Mouse (Mus musculus): ENCODE data around the gene Cyp24a1. TPM values are rescaled to one million over a fixed set of nuclear protein-coding genes. Genes with fewer than 3 reads are reported as not detected.

Gene Cyp24a1
- polyA plus RNA-seq, 1 experiment from 2014 or later: 7.4 TPM

DNA sequence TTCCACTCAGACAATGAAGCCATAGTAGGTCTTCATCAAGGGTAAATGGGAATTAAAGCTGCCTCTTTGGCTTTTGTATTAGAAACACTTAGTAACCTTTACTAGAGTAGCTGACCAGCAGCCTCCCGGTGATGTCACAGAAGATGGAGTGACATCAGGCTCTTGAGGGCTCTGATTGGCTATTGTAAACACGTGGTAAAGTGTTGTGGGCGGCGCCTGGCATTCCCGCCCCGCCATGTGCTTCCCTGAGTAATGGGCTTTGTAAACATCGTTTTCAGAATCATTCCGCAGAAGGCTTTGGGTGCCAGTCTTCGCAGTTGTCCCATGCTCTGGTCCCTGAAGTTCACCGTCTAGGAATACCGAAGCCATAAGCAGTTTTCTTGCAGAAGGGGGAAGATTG is 13.0 kb downstream of the Cyp24a1 start:
- WGBS: 80% methylated on average over 11 of the region's 11 CpGs
- no peaks in the 10 kb centered on the region for H3K36me3 ChIP-seq (ENCODE audit: insufficient read depth, low read length)
- H3K9ac ChIP-seq (ENCODE audit: low read depth, low read length): no peak overlapping the region
- no peaks in the 10 kb centered on the region for H3K4me1 ChIP-seq (replicated peaks; ENCODE audit: insufficient read depth, low read length)
- no peak for ATAC-seq (replicated peaks; ENCODE audit: low FRiP score, low read depth)
- no peak overlapping the region for H3K27ac ChIP-seq
- no peak for TF ChIP-seq CTCF (IDR thresholded peaks at IDR 0.05; ENCODE audit: low read depth)
- no peak overlapping the region for H3K4me3 ChIP-seq (replicated peaks; ENCODE audit: low read depth, low read length)
- no peak for DNase-seq (ENCODE audit: low spot score)
- H3K4me2 ChIP-seq (ENCODE audit: low read length): no peak overlapping the region
- H3K27me3 ChIP-seq (ENCODE audit: insufficient read depth, low read length): 0 out of 2 replicates have a peak, but pooled peaks cover 3% of the 10 kb centered on the region
- H3K9me3 ChIP-seq (replicated peaks; ENCODE audit: low read length): no peaks in the 10 kb centered on the region

GRCm38 (mm10) chr2:170482019-170482540 is 14.9 kb downstream of the Cyp24a1 start:
- 64% methylated on average over 10 of the region's 10 CpGs for WGBS
- no peak for DNase-seq (ENCODE audit: low spot score)
- peak; percentile 48 for TF ChIP-seq CTCF (IDR thresholded peaks at IDR 0.05; ENCODE audit: low read depth)
- Histone ChIP-seq H3K36me3 (ENCODE audit: insufficient read depth, low read length) (no peaks in the 10 kb centered on the region), H3K4me3 (replicated peaks; ENCODE audit: low read depth, low read length) (no peak overlapping the region), H3K4me1 (replicated peaks; ENCODE audit: insufficient read depth, low read length) (no peaks in the 10 kb centered on the region), H3K9ac (ENCODE audit: low read depth, low read length) (no peak overlapping the region), H3K27ac (no peak overlapping the region), H3K9me3 (replicated peaks; ENCODE audit: low read length) (no peaks in the 10 kb centered on the region), H3K4me2 (ENCODE audit: low read length) (no peak overlapping the region), H3K27me3 (ENCODE audit: insufficient read depth, low read length) (0 out of 2 replicates have a peak, but pooled peaks cover 3% of the 10 kb centered on the region)
- peak; percentile 65; the same call in 1 of the 2 replicates for ATAC-seq (replicated peaks; ENCODE audit: low FRiP score, low read depth)

DNA sequence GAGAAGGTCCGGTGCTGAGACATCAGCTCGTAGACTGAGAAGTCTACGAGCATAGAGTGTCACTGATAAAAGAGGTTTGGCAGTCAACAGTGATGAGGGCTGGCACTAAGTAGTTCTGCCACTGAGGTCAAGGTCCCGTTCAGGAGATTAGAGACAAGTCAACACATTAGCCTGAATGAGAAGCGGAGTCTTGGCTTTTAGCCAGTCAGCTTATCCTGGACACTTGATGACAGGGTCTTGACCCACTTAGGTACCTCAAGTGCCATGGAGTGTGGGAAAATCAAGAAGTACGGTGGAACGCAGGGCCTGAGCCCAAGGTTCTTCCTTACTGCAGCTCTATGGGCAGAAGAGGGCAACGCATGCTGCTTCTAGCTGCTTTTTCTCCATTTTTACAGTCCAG is 20.3 kb downstream of the Cyp24a1 start:
- no peak overlapping the region for H3K27ac ChIP-seq
- no peak for TF ChIP-seq CTCF (IDR thresholded peaks at IDR 0.05; ENCODE audit: low read depth)
- H3K4me2 ChIP-seq (ENCODE audit: low read length): no peak overlapping the region
- H3K27me3 ChIP-seq (ENCODE audit: insufficient read depth, low read length): no peaks in the 10 kb centered on the region
- H3K9ac ChIP-seq (ENCODE audit: low read depth, low read length): no peak overlapping the region
- DNase-seq (ENCODE audit: low spot score) (no peak), ATAC-seq (replicated peaks; ENCODE audit: low FRiP score, low read depth) (no peak)
- WGBS: 85% methylated on average over 8 of the region's 8 CpGs
- H3K9me3 ChIP-seq (replicated peaks; ENCODE audit: low read length): no peaks in the 10 kb centered on the region
- H3K36me3 ChIP-seq (ENCODE audit: insufficient read depth, low read length): no peaks in the 10 kb centered on the region
- H3K4me3 ChIP-seq (replicated peaks; ENCODE audit: low read depth, low read length): no peak overlapping the region
- H3K4me1 ChIP-seq (replicated peaks; ENCODE audit: insufficient read depth, low read length): no peaks in the 10 kb centered on the region

GRCm38 (mm10) chr2:170476215-170476614 is 20.7 kb downstream of the Cyp24a1 start:
- H3K4me1 ChIP-seq (replicated peaks; ENCODE audit: insufficient read depth, low read length): no peaks in the 10 kb centered on the region
- no peak overlapping the region for H3K4me2 ChIP-seq (ENCODE audit: low read length)
- no peaks in the 10 kb centered on the region for H3K9me3 ChIP-seq (replicated peaks; ENCODE audit: low read length)
- DNase-seq (ENCODE audit: low spot score): no peak
- no peak for ATAC-seq (replicated peaks; ENCODE audit: low FRiP score, low read depth)
- no peak overlapping the region for H3K4me3 ChIP-seq (replicated peaks; ENCODE audit: low read depth, low read length)
- 82% methylated on average over 11 of the region's 11 CpGs for WGBS
- H3K9ac ChIP-seq (ENCODE audit: low read depth, low read length): no peak overlapping the region
- H3K27me3 ChIP-seq (ENCODE audit: insufficient read depth, low read length): no peaks in the 10 kb centered on the region
- no peak overlapping the region for H3K27ac ChIP-seq
- H3K36me3 ChIP-seq (ENCODE audit: insufficient read depth, low read length): no peaks in the 10 kb centered on the region
- TF ChIP-seq CTCF (IDR thresholded peaks at IDR 0.05; ENCODE audit: low read depth): peak; percentile 48

GRCm38 (mm10) chr2:170475164-170475563 is 21.8 kb downstream of the Cyp24a1 start:
- Histone ChIP-seq H3K9me3 (replicated peaks; ENCODE audit: low read length) (no peaks in the 10 kb centered on the region), H3K9ac (ENCODE audit: low read depth, low read length) (no peak overlapping the region), H3K27me3 (ENCODE audit: insufficient read depth, low read length) (no peaks in the 10 kb centered on the region), H3K4me3 (replicated peaks; ENCODE audit: low read depth, low read length) (no peak overlapping the region), H3K4me2 (ENCODE audit: low read length) (no peak overlapping the region), H3K27ac (no peak overlapping the region), H3K4me1 (replicated peaks; ENCODE audit: insufficient read depth, low read length) (peaks cover 2% of the 10 kb centered on the region; the same call in 1 of the 2 replicates), H3K36me3 (ENCODE audit: insufficient read depth, low read length) (no peaks in the 10 kb centered on the region)
- WGBS: 52% methylated on average over 3 of the region's 3 CpGs
- no peak for DNase-seq (ENCODE audit: low spot score)
- TF ChIP-seq CTCF (IDR thresholded peaks at IDR 0.05; ENCODE audit: low read depth): no peak
- ATAC-seq (replicated peaks; ENCODE audit: low FRiP score, low read depth): peak; percentile 75

DNA sequence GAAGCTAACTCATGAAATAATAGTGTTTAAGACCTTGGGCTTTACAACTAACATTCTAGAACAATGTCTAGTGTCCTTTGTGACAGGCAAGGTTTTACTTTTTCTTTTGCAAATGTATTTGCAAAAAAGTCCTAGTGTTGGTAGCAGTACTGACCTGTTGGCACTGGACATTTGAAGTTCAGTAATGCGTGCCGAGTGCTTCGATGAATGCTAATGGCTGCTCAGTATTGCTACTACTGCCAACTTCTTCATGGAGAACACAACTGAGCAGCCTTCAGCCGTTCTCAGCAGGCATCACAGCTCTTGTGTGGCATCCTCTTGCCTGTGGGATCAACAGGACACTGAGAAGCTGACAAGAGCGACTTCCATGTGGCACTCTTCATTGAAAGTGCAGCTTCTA is 22.8 kb downstream of the Cyp24a1 start:
- Histone ChIP-seq H3K9ac (ENCODE audit: low read depth, low read length) (no peak overlapping the region), H3K4me3 (replicated peaks; ENCODE audit: low read depth, low read length) (no peak overlapping the region), H3K9me3 (replicated peaks; ENCODE audit: low read length) (no peaks in the 10 kb centered on the region), H3K4me2 (ENCODE audit: low read length) (no peak overlapping the region), H3K27me3 (ENCODE audit: insufficient read depth, low read length) (no peaks in the 10 kb centered on the region), H3K4me1 (replicated peaks; ENCODE audit: insufficient read depth, low read length) (peaks cover 11% of the 10 kb centered on the region; the same call in 1 of the 2 replicates), H3K36me3 (ENCODE audit: insufficient read depth, low read length) (no peaks in the 10 kb centered on the region), H3K27ac (no peak overlapping the region)
- DNase-seq (ENCODE audit: low spot score) (no peak), ATAC-seq (replicated peaks; ENCODE audit: low FRiP score, low read depth) (no peak)
- WGBS: 88% methylated on average over 5 of the region's 5 CpGs
- TF ChIP-seq CTCF (IDR thresholded peaks at IDR 0.05; ENCODE audit: low read depth): no peak

- Histone ChIP-seq H3K4me2 (ENCODE audit: low read length) (no peak overlapping the region), H3K9ac (ENCODE audit: low read depth, low read length) (no peak overlapping the region), H3K4me3 (replicated peaks; ENCODE audit: low read depth, low read length) (no peak overlapping the region), H3K4me1 (replicated peaks; ENCODE audit: insufficient read depth, low read length) (peaks cover 14% of the 10 kb centered on the region; the same call in 1 of the 2 replicates), H3K27ac (no peak overlapping the region), H3K36me3 (ENCODE audit: insufficient read depth, low read length) (no peaks in the 10 kb centered on the region), H3K27me3 (ENCODE audit: insufficient read depth, low read length) (no peaks in the 10 kb centered on the region), H3K9me3 (replicated peaks; ENCODE audit: low read length) (no peaks in the 10 kb centered on the region)
- 77% methylated on average over 5 of the region's 5 CpGs for WGBS
- no peak for ATAC-seq (replicated peaks; ENCODE audit: low FRiP score, low read depth)
- TF ChIP-seq CTCF (IDR thresholded peaks at IDR 0.05; ENCODE audit: low read depth): no peak
- DNase-seq (ENCODE audit: low spot score): no peak
Observed at GRCm38 (mm10) chr2:170470591-170470990, 26.4 kb downstream of the Cyp24a1 start.

All from kidney, postnatal 0 days (tissue).